Mouse (Mus musculus) forebrain, embryonic 11.5 days (tissue): ENCODE measurements around the gene Irf7. TPM values are rescaled to one million over a fixed set of nuclear protein-coding genes. Genes with fewer than 3 reads are reported as not detected.

Experiments used
- ATAC-seq: fragments of 200-750 bp; cut with Nextera tagmentation; replicated peaks from 2 replicates; pipeline ENCODE4 v1.8.0; 2017; ENCODE audit warnings: moderate TSS enrichment; ENCODE audit not compliant: low FRiP score
- DNase-seq: peaks from one replicate; pipeline ENCODE4 v3.0.0-alpha.2; 2017; ENCODE audit warnings: low spot score
- H3K27ac ChIP-seq: fragments of 300-500 bp; sonication (generic); 2 replicates; pipeline ENCODE4 v1.5.1; 2014; ENCODE audit warnings: low read depth, low read length
- H3K27me3 ChIP-seq: fragments of 300-500 bp; sonication (generic); 2 replicates; pipeline ENCODE4 v1.6.1; 2014; ENCODE audit warnings: mild to moderate bottlenecking, low read length, mixed read lengths; ENCODE audit not compliant: control insufficient read depth, insufficient read depth
- H3K36me3 ChIP-seq: fragments of 300-500 bp; sonication (generic); 2 replicates; pipeline ENCODE4 v1.6.1; 2014; ENCODE audit warnings: mild to moderate bottlenecking, low read length, moderate library complexity, mixed read lengths; ENCODE audit not compliant: control insufficient read depth, insufficient read depth
- H3K4me1 ChIP-seq: fragments of 300-500 bp; sonication (generic); replicated peaks from 2 replicates; pipeline ENCODE4 v1.6.1; 2014; ENCODE audit warnings: low read length, mixed read lengths; ENCODE audit not compliant: control insufficient read depth, insufficient read depth
- H3K4me2 ChIP-seq: fragments of 300-500 bp; sonication (generic); 2 replicates; pipeline ENCODE4 v1.6.1; 2014; ENCODE audit warnings: low read depth, mild to moderate bottlenecking, low read length, moderate library complexity, mixed read lengths; ENCODE audit not compliant: severe bottlenecking
- H3K4me3 ChIP-seq: fragments of 300-500 bp; sonication (generic); 2 replicates; pipeline ENCODE4 v1.5.1; 2014; ENCODE audit warnings: low read depth, low read length
- H3K9ac ChIP-seq: fragments of 300-500 bp; sonication (generic); 2 replicates; pipeline ENCODE4 v1.6.1; 2014; ENCODE audit warnings: low read length
- H3K9me3 ChIP-seq: fragments of 300-500 bp; sonication (generic); 2 replicates; pipeline ENCODE4 v1.6.1; 2016; ENCODE audit warnings: low read length, mixed read lengths; ENCODE audit not compliant: control insufficient read depth
- WGBS: fragments of 180-500 bp; shearing (Covaris S2); extraction: QIAGEN DNeasy Blood & Tissue Kit; methylation state at CpG from one replicate; pipeline ENCODE4 v1.1.7; 2014; 5-methylcytosine and 5-hydroxymethylcytosine counted together
- polyA plus RNA-seq: library from polyadenylated mRNA; unstranded; fragments of >200 nt; fragmentation: Nextera tagmentation; extraction: Ambion mirVana; gene quantifications from 2 replicates; pipeline ENCODE4 v1.2.1, GENCODE M21; 2014

The Irf7 gene
- polyA plus RNA-seq, 1 experiment from 2014 or later = 0.57 TPM

DNA sequence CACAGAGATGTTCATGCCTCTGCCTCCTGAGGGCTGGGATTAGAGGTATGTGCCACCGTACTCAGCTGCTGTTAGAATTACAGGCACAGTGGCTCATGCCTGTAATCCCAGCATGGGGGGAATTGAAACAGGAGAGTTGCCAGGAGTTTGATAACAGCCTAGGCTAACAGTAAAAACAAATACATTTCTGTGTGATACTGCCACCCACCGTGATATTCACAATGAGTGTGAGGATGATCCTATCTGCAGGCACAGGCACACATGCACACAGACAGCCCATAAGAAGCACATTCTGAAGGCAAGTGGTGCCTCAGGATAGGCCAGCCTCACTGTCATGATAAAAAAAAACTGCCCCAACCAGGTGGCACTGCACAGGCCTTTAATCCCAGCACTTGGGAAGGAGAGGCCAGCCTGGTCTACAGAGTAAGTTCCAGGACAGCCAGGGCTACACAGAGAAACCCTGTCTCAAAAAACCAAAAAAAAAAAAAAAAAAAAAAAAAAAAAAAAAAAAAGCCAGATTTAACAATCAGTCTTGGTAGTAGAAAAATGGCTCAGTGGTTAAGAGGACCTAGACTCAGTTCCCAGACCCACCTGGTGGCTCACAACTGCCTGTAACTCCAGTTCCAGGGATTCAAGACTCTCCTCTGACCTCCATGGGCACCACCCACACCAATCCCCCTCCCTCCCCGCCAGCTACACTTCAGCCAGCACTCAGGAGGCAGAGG, 31.8 kb upstream of the Irf7 start:
- Histone ChIP-seq H3K36me3 (peaks cover 4% of the 10 kb centered on the region; the same call in 1 of the 2 replicates), H3K4me1 (peaks cover 8% of the 10 kb centered on the region), H3K27ac (no peak overlapping the region), H3K9ac (no peak overlapping the region), H3K4me3 (no peak overlapping the region), H3K27me3 (peaks cover 29% of the 10 kb centered on the region), H3K9me3 (no peaks in the 10 kb centered on the region), H3K4me2 (no peak overlapping the region)
- ATAC-seq (no peak), DNase-seq (no peak)
- 86% methylated on average over 3 of the region's 3 CpGs for WGBS

DNA sequence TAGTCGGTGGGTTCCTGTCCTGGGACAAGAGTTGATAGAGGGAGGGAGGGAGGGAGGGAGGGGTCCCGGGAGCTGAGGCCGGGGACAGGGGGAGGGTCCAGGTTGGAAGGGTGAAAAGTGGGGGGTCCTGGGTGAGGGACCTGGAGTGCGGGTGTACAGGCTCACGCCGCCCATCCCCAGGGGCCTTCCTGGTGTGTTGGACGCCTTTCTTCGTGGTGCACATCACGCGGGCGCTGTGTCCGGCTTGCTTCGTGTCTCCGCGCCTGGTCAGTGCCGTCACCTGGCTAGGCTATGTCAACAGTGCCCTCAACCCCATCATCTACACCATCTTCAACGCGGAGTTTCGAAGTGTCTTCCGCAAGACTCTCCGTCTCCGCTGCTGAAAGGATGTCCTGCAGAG, 28.2 kb upstream of the Irf7 start:
- DNase-seq (no peak), ATAC-seq (no peak)
- Histone ChIP-seq H3K9me3 (no peaks in the 10 kb centered on the region), H3K27ac (no peak overlapping the region), H3K4me1 (peaks cover 12% of the 10 kb centered on the region), H3K27me3 (peaks cover 52% of the 10 kb centered on the region), H3K9ac (no peak overlapping the region), H3K4me3 (peak overlapping the region; percentile 27), H3K4me2 (peak overlapping the region; percentile 59), H3K36me3 (no peaks in the 10 kb centered on the region; the same call in 1 of the 2 replicates)
- WGBS = 3% methylated on average over 22 of the region's 22 CpGs

DNA sequence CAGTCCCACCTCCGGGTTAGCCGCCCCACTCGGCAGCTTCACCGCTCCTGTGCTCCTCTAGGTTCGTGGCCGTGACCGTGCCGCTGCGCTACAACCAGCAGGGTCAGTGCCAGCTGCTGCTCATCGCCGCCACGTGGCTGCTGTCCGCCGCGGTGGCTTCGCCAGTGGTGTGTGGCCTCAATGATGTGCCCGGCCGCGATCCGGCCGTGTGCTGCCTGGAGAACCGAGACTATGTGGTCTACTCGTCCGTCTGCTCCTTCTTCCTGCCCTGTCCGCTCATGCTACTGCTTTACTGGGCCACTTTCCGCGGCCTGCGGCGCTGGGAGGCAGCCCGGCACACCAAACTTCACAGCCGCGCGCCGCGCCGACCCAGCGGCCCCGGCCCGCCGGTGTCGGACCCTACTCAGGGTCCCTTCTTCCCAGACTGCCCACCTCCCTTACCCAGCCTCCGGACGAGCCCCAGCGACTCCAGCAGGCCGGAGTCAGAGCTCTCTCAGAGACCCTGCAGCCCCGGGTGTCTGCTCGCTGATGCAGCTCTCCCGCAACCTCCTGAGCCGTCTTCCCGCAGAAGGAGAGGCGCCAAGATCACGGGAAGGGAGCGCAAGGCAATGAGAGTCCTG, 27.7 kb upstream of the Irf7 start:
- peak overlapping the region; percentile 59 for H3K4me2 ChIP-seq
- no peak overlapping the region for H3K27ac ChIP-seq
- H3K4me3 ChIP-seq = peak overlapping the region; percentile 27
- no peaks in the 10 kb centered on the region for H3K9me3 ChIP-seq
- ATAC-seq (no peak), DNase-seq (peak; percentile 74)
- no peaks in the 10 kb centered on the region for H3K36me3 ChIP-seq
- H3K9ac ChIP-seq = peak overlapping the region; percentile 31; the same call in 1 of the 2 replicates
- peaks cover 12% of the 10 kb centered on the region for H3K4me1 ChIP-seq
- H3K27me3 ChIP-seq = peaks cover 52% of the 10 kb centered on the region
- WGBS = 2% methylated on average over 53 of the region's 53 CpGs

DNA sequence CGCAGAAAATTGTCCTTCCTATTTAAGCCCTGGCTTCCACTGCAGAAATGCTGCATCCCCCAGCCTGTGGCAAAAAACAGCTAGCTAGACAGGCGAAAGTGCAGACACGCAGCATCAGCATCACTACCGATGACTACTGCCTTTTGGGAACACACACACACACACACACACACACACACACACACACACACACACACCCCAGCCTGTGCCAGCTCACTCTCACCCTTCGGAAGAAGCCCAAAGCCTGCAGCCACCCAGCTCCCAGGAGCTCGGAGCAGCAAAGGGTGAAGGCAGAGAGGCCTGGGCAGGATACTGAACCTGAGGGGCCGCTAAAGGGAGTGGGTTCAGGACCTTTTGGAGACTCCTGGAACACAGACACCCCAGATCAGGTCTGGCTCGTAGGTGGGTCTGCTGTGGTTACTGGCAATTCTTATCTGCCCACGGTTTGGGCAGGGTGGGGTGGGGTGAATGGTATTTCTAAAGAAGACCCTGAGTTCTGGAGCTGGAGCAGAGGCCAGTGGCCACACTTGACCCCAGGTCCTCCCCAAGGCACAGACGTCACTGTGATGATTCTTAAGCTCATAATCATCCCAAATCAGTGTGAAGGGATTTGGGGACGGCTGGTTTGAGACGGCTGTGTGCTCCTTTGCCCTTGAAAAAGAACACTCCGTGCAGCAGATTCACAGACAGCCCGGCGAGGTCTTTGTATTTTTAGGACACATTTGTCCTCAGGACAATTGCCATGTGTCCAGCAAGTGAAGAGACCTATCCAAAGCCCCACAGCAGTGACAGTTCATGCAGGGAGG, 26.5 kb upstream of the Irf7 start:
- no peaks in the 10 kb centered on the region for H3K9me3 ChIP-seq
- H3K4me2 ChIP-seq = peak overlapping the region; percentile 71
- ATAC-seq (no peak), DNase-seq (peak; percentile 61)
- WGBS = 32% methylated on average over 15 of the region's 15 CpGs
- peak overlapping the region; percentile 45; the same call in 1 of the 2 replicates for H3K4me3 ChIP-seq
- H3K27ac ChIP-seq = no peak overlapping the region
- H3K9ac ChIP-seq = no peak overlapping the region; the same call in 1 of the 2 replicates
- peaks cover 12% of the 10 kb centered on the region for H3K4me1 ChIP-seq
- H3K27me3 ChIP-seq = peaks cover 52% of the 10 kb centered on the region
- no peaks in the 10 kb centered on the region for H3K36me3 ChIP-seq

DNA sequence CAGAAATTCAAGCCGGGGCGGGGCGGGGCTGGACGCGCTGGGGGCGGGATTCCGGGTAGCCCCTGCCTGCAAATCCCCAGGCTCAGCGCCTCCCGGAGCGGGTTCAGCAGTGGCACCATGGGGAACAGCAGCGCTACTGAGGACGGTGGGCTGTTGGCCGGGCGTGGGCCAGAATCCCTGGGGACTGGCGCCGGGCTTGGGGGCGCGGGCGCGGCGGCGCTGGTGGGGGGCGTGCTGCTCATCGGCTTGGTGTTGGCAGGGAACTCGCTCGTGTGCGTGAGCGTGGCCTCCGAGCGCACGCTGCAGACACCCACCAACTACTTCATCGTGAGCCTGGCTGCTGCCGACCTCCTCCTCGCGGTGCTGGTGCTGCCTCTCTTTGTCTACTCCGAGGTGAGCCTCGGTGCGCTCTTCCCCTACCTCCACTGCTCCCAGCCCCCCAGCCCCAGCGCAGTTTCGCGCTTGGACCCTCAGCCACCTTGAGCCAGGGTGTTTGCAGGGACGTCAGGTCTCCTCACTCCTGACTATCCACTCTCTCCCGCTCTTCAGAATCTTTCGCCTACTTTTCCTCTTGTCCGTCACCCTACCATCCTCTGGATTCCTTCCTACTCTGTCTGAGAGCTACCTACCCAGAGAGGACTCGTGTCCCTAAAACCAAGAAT, 25.8 kb upstream of the Irf7 start, which contains the start of gene Drd4:
TSS of gene Drd4 (plus strand) at position 86 of the 662 bp plus-strand sequence.
- H3K27ac ChIP-seq = no peak within 1 kb of the TSS
- peak within 1 kb of the TSS; percentile 71 for H3K4me2 ChIP-seq
- H3K36me3 ChIP-seq = no peaks in the 10 kb centered on the region
- 1% methylated on average over 45 of the region's 46 CpGs for WGBS
- peaks cover 12% of the 10 kb centered on the region for H3K4me1 ChIP-seq
- H3K9ac ChIP-seq = peak within 1 kb of the TSS; percentile 67
- no peaks in the 10 kb centered on the region for H3K9me3 ChIP-seq
- ATAC-seq (peak; percentile 66), DNase-seq (peak; percentile 77)
- peaks cover 52% of the 10 kb centered on the region for H3K27me3 ChIP-seq
- peak within 1 kb of the TSS; percentile 45 for H3K4me3 ChIP-seq

DNA sequence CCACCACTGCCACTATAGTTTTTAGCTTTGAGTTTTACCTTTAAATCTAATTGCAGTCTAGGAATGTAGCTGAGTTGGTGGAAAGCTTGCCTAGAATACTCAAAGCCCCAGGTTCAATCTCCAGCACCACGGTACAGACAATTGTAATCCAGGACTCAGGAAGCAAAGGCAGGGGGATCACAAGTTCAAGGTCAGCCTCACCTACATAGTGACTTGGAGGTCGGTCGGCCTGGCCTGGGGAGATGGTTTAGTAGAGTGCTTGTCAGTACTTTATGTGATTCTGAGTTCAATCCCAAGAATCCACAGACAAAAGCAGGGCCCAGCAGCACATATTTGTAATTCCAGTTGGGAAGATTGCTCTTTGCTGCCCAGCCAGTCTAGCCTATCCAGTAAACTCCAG, 21.8 kb upstream of the Irf7 start:
- no peak overlapping the region for H3K27ac ChIP-seq
- H3K36me3 ChIP-seq = no peaks in the 10 kb centered on the region
- no peak overlapping the region for H3K4me3 ChIP-seq
- DNase-seq (no peak), ATAC-seq (no peak)
- H3K4me2 ChIP-seq = no peak overlapping the region
- H3K4me1 ChIP-seq = peaks cover 5% of the 10 kb centered on the region; the same call in 1 of the 2 replicates
- 91% methylated on average over 3 of the region's 3 CpGs for WGBS
- H3K9ac ChIP-seq = no peak overlapping the region
- H3K27me3 ChIP-seq = peaks cover 22% of the 10 kb centered on the region
- no peaks in the 10 kb centered on the region for H3K9me3 ChIP-seq

DNA sequence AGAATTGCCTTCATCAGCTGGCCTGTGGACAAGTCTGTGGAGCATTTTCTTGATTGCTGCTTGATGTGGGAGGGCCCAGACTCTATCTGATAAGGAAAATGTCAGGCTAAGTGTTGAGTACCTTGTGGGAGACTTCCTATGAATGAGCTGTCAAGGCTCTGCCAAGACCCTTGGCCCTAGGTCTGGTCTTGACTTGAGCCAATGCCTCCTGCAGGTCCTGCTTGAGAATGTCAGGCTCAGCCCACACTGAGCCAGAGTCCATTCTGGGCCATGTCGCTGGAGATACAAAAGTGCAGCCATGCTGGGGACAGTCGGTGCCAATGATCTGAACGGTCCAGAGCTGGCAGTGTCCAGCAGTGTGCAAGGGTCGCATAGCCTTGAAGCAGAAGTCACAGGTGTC, 16.5 kb upstream of the Irf7 start:
- Histone ChIP-seq H3K36me3 (no peaks in the 10 kb centered on the region), H3K4me2 (no peak overlapping the region), H3K9ac (no peak overlapping the region), H3K4me1 (peaks cover 2% of the 10 kb centered on the region; the same call in 1 of the 2 replicates), H3K9me3 (no peaks in the 10 kb centered on the region), H3K4me3 (no peak overlapping the region), H3K27me3 (peaks cover 4% of the 10 kb centered on the region), H3K27ac (no peak overlapping the region)
- WGBS = 91% methylated on average over 4 of the region's 4 CpGs
- ATAC-seq = no peak
- no peak for DNase-seq

DNA sequence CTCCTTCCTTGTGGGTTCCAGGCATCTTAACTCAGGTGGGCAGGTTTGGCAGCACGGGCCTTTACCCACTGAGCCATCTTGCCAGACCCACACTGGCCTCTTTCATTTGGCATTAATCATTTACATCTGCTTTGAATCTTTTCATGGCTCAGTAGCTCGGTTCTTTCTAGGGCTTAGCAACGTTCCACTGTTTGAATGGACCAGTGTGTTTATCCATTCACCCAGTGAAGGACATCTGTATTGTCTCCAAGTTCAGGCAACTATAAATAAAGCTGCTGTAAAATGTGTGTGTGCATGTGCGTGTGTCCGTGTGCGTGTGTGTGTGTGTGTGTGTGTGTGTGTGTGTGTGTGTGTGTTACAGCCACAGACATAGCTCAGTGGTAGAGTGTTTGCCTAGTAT, 15.2 kb upstream of the Irf7 start:
- Histone ChIP-seq H3K9me3 (no peaks in the 10 kb centered on the region), H3K9ac (no peak overlapping the region), H3K27me3 (peaks cover 4% of the 10 kb centered on the region), H3K27ac (no peak overlapping the region), H3K4me1 (peaks cover 2% of the 10 kb centered on the region; the same call in 1 of the 2 replicates), H3K36me3 (no peaks in the 10 kb centered on the region), H3K4me2 (no peak overlapping the region), H3K4me3 (no peak overlapping the region)
- no peak for DNase-seq
- WGBS = 49% methylated on average over 6 of the region's 6 CpGs
- ATAC-seq = peak; percentile 22; the same call in 1 of the 2 replicates
